Mouse (Mus musculus): ENCODE results near the gene Ang. TPM values are rescaled to one million over a fixed set of nuclear protein-coding genes. Genes with fewer than 3 reads are reported as not detected.
"Not testable (repeated sequence)": the region's sequence is repeated elsewhere in the genome, so short reads cannot be mapped to it uniquely, and the experiment has no call there.

Gene Ang
- polyA plus RNA-seq, 1 experiment from 2014 or later = 3.2 TPM

DNA sequence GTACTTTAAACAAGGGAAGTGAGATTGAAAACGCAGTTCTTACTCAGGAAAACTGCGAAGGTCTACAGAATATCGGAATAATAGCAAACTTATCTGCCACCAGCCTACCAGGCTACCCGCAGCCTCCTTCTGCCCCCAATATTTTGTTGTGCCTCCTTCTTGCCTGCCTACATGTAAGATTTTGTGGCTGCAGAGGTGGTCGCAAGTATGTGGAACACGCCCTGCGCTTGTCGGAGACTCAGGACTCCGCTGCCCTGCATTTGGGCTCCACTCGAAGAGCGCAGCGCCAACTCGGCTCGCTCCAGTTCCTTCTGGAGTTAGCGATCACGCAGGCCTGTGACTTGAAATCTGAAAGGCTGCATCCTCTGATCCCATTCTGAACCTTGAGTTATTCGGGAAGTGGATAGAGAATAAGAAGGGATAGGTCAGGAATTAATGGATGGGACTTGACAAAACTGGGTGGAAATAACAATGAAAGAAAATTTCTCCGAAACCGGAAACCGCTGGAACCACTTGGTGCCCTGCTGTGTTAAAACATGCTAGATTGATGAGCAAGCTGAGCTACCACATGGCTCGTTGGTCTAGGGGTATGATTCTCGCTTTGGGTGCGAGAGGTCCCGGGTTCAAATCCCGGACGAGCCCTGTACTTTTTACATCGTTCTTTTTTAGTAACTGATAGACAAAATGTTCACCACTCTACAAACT lies 721 bp upstream of the Ang start:
- ATAC-seq (ENCODE audit: low FRiP score, low read depth) = peak; percentile 47
- Histone ChIP-seq H3K9me3 (no peaks in the 10 kb centered on the region), H3K9ac (replicated peaks) (peak overlapping the region; percentile 53), H3K4me1 (0 out of 2 replicates have a peak, but pooled peaks cover 10% of the 10 kb centered on the region), H3K27ac (replicated peaks) (peak overlapping the region; percentile 76), H3K4me2 (replicated peaks) (peak overlapping the region; percentile 75), H3K4me3 (peak overlapping the region; percentile 64), H3K36me3 (no peaks in the 10 kb centered on the region), H3K27me3 (peaks cover 26% of the 10 kb centered on the region)
- WGBS = under 1% methylated on average over 27 of the region's 27 CpGs

DNA sequence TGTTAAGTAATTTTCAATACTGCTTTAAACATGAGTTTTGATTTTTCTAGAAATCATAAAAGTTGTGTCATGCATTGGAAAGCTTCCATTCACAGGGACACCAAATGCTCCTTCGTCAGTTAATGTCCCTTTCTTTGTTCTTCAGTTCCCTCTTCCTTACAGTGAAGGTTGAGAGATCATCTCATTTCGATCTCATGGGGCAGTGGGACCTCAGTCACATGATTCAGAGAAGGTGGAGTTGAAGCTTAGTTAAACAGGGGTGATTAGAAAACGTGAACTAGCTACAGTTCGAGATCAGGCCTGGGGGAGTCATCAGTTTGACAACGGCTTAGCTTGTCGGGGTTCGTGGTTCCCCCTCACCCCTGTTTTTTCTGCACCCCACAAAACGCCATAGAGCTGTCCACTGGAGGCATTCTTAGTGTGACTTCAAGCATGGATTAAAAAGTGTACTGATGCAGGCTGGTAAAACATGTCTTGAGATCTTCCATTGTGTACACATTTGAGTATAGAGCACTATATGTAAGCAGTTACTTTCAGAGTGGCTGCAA lies 1.2 kb downstream of the Ang start:
- H3K4me3 ChIP-seq = no peak overlapping the region
- peaks cover 17% of the 10 kb centered on the region for H3K27me3 ChIP-seq
- WGBS = 54% methylated on average over 8 of the region's 8 CpGs
- H3K36me3 ChIP-seq = no peaks in the 10 kb centered on the region
- H3K4me2 ChIP-seq (replicated peaks) = no peak overlapping the region
- no peak for ATAC-seq (ENCODE audit: low FRiP score, low read depth)
- H3K4me1 ChIP-seq = 0 out of 2 replicates have a peak, but pooled peaks cover 10% of the 10 kb centered on the region
- no peaks in the 10 kb centered on the region for H3K9me3 ChIP-seq
- H3K27ac ChIP-seq (replicated peaks) = no peak overlapping the region
- no peak overlapping the region for H3K9ac ChIP-seq (replicated peaks)

DNA sequence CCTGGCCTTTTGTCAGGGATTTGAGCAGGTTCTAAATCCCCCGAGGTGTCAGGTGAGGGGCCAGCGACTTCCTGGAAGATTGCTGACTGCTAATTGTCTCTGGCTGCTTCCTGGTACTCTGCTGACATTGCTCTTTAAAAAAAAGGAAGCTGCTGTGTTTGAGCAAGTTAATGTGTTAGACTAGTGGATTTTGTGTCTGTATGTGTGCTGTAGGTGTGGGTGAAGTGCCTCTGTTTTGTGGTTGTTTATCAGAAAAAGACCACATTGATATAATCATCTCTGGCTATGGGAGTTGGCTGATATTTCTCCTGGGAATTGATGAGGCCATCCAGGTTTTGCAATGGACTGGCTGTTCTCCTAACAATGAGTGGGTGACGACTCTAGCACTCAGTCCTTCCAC lies 2.5 kb downstream of the Ang start:
- H3K9me3 ChIP-seq = no peaks in the 10 kb centered on the region
- H3K27ac ChIP-seq (replicated peaks) = no peak overlapping the region
- ATAC-seq (ENCODE audit: low FRiP score, low read depth) = no peak
- H3K4me1 ChIP-seq = 0 out of 2 replicates have a peak, but pooled peaks cover 6% of the 10 kb centered on the region
- H3K9ac ChIP-seq (replicated peaks) = no peak overlapping the region
- H3K4me3 ChIP-seq = no peak overlapping the region
- H3K4me2 ChIP-seq (replicated peaks) = no peak overlapping the region
- 33% methylated on average over 3 of the region's 3 CpGs for WGBS
- peaks cover 17% of the 10 kb centered on the region for H3K27me3 ChIP-seq
- no peaks in the 10 kb centered on the region for H3K36me3 ChIP-seq

DNA sequence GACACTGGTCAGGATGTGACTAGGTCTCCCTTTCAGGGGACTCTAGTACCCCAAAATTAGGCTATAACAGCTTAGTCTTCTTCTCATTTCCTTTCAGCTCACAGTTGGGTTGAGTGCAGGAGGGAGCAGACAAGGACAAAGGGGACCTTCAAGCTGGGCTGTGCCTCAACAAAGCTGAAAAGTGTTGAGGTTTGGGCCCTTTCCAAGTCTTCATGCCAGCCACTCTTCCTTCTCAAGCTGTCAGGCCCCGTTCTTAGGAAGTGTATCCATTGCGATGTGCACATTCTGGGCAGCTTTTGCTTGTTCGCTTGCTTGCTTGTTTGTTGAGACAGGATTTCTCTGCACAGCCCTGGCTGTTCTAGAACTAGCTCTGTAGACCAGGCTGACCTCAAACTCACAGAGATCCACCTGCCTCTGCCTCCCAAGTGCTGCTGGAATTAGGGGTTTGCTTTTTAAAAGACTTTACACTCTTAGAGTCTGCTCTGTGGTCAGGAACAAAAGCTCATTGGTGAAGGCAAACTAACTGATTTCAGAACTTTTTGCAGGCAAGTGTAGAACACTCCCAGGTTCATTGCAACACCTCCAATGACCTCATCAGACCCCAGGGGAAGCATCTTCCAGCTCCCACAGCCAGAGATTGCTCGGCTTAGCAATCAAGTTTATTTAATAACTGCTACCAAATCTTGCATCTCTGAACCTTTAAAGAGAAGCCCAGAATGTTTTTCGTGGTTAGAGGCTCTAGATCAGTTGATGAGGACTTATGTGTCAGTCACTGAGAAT lies 3.3 kb downstream of the Ang start:
- H3K9ac ChIP-seq (replicated peaks) = no peak overlapping the region
- no peak overlapping the region for H3K4me2 ChIP-seq (replicated peaks)
- H3K4me1 ChIP-seq = no peaks in the 10 kb centered on the region
- WGBS = 86% methylated on average over 5 of the region's 5 CpGs
- no peaks in the 10 kb centered on the region for H3K9me3 ChIP-seq
- no peak for ATAC-seq (ENCODE audit: low FRiP score, low read depth)
- no peak overlapping the region for H3K27ac ChIP-seq (replicated peaks)
- no peak overlapping the region for H3K4me3 ChIP-seq
- H3K36me3 ChIP-seq = no peaks in the 10 kb centered on the region
- H3K27me3 ChIP-seq = peaks cover 17% of the 10 kb centered on the region

DNA sequence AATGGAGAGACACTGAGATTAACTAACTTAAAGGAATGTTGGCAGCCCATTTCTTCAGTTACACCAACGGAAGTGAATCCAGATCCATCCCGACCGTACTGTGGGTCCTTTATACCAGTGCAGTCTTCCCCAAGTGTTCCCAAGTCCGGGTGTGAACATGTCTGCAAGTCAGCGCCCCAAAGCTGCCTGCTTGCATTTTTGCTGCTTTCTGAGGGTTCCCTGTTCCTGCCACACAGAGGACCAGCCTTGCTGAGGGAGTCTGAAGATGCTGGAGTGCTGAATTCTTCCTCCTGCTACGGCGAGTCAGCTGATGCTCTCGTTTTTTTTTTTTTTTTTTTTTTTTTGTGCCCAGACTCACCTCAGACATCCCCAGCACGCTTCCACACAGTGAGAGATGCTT lies 4.0 kb downstream of the Ang start:
- H3K4me3 ChIP-seq = no peak overlapping the region
- no peak for ATAC-seq (ENCODE audit: low FRiP score, low read depth)
- no peaks in the 10 kb centered on the region for H3K4me1 ChIP-seq
- H3K4me2 ChIP-seq (replicated peaks) = no peak overlapping the region
- H3K9me3 ChIP-seq = no peaks in the 10 kb centered on the region
- no peak overlapping the region for H3K9ac ChIP-seq (replicated peaks)
- WGBS = 76% methylated on average over 9 of the region's 9 CpGs
- peaks cover 17% of the 10 kb centered on the region for H3K27me3 ChIP-seq
- no peaks in the 10 kb centered on the region for H3K36me3 ChIP-seq
- H3K27ac ChIP-seq (replicated peaks) = no peak overlapping the region

DNA sequence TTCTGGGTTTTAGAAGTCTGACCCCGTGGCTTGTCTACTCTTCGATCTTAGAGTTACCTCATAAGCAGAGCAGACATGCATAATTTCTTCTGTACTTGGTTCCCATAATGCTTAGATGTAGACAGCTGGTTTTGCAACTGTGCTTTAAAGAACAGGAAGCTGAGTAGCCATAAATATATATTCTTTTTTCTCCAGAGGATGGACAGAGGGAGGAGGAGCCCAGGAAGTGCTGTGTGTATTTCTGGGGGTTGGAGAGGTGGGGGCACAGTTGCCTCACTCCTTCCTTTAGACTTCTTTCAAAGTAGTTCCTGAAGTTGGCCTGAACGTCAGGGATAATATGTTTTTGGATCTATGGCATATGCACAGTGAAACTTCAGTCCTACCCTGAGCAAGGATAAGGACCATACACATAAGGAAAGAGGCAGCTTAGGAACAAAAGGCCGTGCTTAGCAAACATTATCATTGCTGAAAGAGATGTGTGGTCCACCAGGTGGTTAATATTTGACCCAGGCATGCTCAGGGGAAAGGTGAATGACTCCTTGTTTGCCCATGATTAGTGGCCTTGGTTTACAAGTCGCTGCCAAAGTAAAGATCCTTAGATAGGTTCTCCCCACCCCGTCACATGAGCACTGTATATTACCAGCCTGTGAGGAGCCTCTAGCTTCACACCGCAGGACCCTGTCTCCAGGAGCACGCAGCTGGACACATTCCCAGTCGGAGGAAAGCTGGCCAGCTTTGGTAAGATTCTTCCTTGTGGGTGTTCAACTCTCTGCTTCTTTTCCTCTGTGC lies 5.0 kb downstream of the Ang start:
- Histone ChIP-seq H3K4me1 (no peaks in the 10 kb centered on the region), H3K4me3 (no peak overlapping the region), H3K36me3 (no peaks in the 10 kb centered on the region), H3K9ac (replicated peaks) (no peak overlapping the region), H3K27ac (replicated peaks) (no peak overlapping the region), H3K4me2 (replicated peaks) (no peak overlapping the region), H3K9me3 (no peaks in the 10 kb centered on the region), H3K27me3 (peaks cover 15% of the 10 kb centered on the region)
- ATAC-seq (ENCODE audit: low FRiP score, low read depth) = no peak
- WGBS = 74% methylated on average over 9 of the region's 9 CpGs

DNA sequence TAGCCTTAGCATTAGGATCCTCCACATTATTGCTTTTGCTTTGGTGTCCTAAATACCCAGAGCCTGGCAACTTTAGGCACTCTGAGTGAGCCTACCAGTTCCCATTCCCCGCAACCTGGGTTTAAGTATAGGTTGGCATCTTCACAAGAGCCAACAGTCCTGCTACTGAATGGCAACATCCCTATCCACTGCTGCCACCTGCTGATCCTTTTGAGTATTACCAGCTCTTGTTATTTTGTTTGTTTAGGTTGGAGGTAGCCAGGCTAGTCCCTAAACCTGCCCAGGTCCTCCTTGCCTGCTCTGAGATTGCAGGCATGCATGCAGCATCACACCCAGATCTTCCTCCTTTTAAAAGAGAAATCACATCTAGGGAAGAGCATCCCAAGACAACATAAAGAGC lies 7.3 kb downstream of the Ang start:
- not testable (repeated sequence) for H3K36me3 ChIP-seq; H3K27me3 ChIP-seq; H3K9ac ChIP-seq (replicated peaks); H3K4me1 ChIP-seq; H3K4me2 ChIP-seq (replicated peaks); H3K27ac ChIP-seq (replicated peaks); H3K9me3 ChIP-seq; H3K4me3 ChIP-seq
- 54% methylated on average over 1 of the region's 1 CpGs for WGBS
- ATAC-seq (ENCODE audit: low FRiP score, low read depth) = peak; percentile 45

DNA sequence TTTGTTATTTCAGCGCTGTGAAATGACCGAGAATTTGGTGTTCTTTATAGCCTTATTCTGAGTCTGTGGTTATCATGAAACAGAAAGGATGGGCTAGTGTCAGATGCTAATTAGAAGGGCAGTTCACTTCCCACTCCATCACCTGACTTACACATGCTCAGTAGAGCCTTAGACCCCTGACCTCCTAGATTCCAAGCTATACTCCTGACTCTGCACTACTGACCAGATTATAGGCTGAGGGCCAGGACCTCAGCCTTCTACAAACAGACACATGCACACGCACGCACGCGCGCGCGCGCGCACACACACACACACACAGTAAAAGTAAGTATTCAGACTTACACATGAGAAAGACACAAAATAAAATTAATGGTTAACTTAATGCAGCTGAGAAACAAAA lies 8.0 kb downstream of the Ang start:
- Histone ChIP-seq H3K4me3 (no peak overlapping the region), H3K4me2 (replicated peaks) (no peak overlapping the region), H3K27ac (replicated peaks) (no peak overlapping the region), H3K27me3 (no peaks in the 10 kb centered on the region), H3K9me3 (no peaks in the 10 kb centered on the region), H3K36me3 (no peaks in the 10 kb centered on the region), H3K4me1 (no peaks in the 10 kb centered on the region), H3K9ac (replicated peaks) (no peak overlapping the region)
- ATAC-seq (ENCODE audit: low FRiP score, low read depth) = no peak
- WGBS = 95% methylated on average over 11 of the region's 11 CpGs

DNA sequence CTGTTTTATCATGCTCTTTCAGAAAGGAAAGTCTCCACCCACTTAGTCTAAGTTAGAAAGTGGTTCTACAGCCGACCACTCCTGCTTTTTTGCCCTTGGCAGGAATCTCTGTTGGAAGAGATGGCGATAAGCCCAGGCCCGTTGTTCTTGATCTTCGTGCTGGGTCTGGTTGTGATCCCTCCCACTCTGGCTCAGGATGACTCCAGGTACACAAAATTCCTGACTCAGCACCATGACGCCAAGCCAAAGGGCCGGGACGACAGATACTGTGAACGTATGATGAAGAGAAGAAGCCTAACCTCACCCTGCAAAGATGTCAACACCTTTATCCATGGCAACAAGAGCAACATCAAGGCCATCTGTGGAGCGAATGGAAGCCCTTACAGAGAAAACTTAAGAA lies 10.3 kb downstream of the Ang start:
- Histone ChIP-seq H3K4me2 (replicated peaks) (no peak overlapping the region), H3K4me3 (no peak overlapping the region), H3K27me3 (no peaks in the 10 kb centered on the region), H3K36me3 (no peaks in the 10 kb centered on the region), H3K4me1 (no peaks in the 10 kb centered on the region), H3K9ac (replicated peaks) (no peak overlapping the region), H3K27ac (replicated peaks) (no peak overlapping the region), H3K9me3 (no peaks in the 10 kb centered on the region)
- WGBS = 85% methylated on average over 9 of the region's 9 CpGs
- ATAC-seq (ENCODE audit: low FRiP score, low read depth) = no peak

DNA sequence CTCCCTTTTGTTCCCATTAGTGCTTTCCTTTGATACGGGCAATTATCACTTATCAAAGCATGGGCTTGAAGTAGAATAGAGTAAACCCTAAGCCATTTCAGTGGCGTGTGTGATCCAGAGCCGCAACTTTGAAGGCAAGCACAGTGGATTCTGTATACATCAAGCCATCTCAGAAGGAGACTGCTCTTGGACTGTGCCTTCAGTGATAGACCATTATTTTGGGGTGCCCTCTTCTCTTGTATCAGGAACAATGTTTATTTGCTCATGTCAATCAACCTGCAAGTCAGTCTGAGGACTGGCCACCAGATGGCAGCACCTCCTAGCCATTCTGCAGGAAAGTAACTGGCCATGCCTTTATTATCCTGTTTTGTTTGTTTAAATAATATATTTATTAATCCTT lies 12.3 kb downstream of the Ang start:
- Histone ChIP-seq H3K27ac (replicated peaks) (no peak overlapping the region), H3K9ac (replicated peaks) (no peak overlapping the region), H3K4me3 (no peak overlapping the region), H3K4me1 (no peaks in the 10 kb centered on the region), H3K36me3 (no peaks in the 10 kb centered on the region), H3K27me3 (no peaks in the 10 kb centered on the region), H3K9me3 (no peaks in the 10 kb centered on the region), H3K4me2 (replicated peaks) (no peak overlapping the region)
- ATAC-seq (ENCODE audit: low FRiP score, low read depth) = peak; percentile 42; the same call in 1 of the 2 replicates
- 59% methylated on average over 3 of the region's 3 CpGs for WGBS

DNA sequence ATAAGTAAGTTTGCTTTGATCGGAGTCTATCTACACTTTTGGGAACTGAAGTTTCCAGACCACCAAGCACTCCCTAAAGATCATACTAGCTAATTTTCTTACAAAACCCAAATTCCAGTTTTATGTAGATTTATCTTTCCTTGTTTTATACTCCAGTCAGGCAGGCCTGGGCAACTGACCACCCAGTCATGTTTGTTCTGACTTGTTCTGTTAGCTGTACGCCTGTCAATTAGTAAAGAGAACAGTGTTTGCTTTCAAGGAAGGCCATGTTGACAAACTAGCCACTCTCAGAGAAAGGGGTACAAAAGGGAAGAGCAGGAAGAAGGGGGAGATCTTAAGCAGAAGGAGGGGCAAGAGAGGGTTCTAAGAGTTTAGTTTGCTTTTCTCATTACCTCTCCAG lies 13.4 kb downstream of the Ang start:
- Histone ChIP-seq H3K36me3 (no peaks in the 10 kb centered on the region), H3K27me3 (no peaks in the 10 kb centered on the region), H3K4me1 (no peaks in the 10 kb centered on the region), H3K9me3 (no peaks in the 10 kb centered on the region), H3K4me2 (replicated peaks) (no peak overlapping the region), H3K9ac (replicated peaks) (no peak overlapping the region), H3K4me3 (no peak overlapping the region), H3K27ac (replicated peaks) (no peak overlapping the region)
- 84% methylated on average over 2 of the region's 2 CpGs for WGBS
- ATAC-seq (ENCODE audit: low FRiP score, low read depth) = no peak

DNA sequence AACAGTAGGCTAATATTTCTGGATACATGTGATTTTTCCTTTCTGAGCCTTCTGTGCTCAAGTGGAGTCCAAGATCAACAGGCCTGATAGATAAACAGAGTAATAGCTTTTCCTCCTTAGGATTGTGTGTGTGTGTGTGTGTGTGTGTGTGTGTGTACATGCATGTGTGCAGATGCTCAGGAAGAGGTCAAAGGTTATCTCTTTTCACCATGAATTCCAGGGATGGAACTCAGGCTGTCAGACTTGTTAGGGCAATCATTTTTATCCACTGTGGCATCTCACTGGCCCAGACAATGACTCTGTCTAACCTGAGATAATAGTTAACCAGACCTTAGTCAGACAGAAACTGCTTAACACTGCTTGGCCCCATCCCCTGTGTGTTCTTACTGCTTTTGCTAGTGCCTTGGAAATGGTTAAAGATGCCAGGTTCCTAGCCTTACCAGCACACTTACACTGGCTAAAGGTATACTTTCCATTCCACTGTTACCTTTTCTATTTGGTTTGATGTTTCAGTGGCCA lies 15.6 kb downstream of the Ang start:
- no peak overlapping the region for H3K9ac ChIP-seq (replicated peaks)
- no peaks in the 10 kb centered on the region for H3K27me3 ChIP-seq
- no peaks in the 10 kb centered on the region for H3K9me3 ChIP-seq
- H3K4me1 ChIP-seq = no peaks in the 10 kb centered on the region
- no peak overlapping the region for H3K4me3 ChIP-seq
- H3K27ac ChIP-seq (replicated peaks) = no peak overlapping the region
- H3K36me3 ChIP-seq = no peaks in the 10 kb centered on the region
- ATAC-seq (ENCODE audit: low FRiP score, low read depth) = no peak
- no peak overlapping the region for H3K4me2 ChIP-seq (replicated peaks)
